Mouse (Mus musculus) R1 (cell line): Measurements from ENCODE around the gene Abcc9.
"Not testable (repeated sequence)": the region's sequence is repeated elsewhere in the genome, so short reads cannot be mapped to it uniquely, and the experiment has no call there.

ENCODE experiments used
- DNase-seq: peaks from one replicate; pipeline ENCODE4 v3.0.0-alpha.2; 2018; ENCODE audit warnings: low read depth, low spot score

Abcc9 gene

GRCm38 (mm10) chr6:142706688-142707087, 4.6 kb upstream of the Abcc9 start:
- peak; percentile 27 for DNase-seq

GRCm38 (mm10) chr6:142703441-142703930, 1.4 kb upstream of the Abcc9 start:
- no peak for DNase-seq

- no peak for DNase-seq
Observed at GRCm38 (mm10) chr6:142701161-142701560, 954 bp downstream of the Abcc9 start.

GRCm38 (mm10) chr6:142700753-142701152, 1.4 kb downstream of the Abcc9 start:
- DNase-seq, result no peak

GRCm38 (mm10) chr6:142692085-142692484, 10.0 kb downstream of the Abcc9 start:
- DNase-seq, result no peak

GRCm38 (mm10) chr6:142689673-142690072, 12.4 kb downstream of the Abcc9 start:
- no peak for DNase-seq

GRCm38 (mm10) chr6:142682985-142683691, 19.0 kb downstream of the Abcc9 start:
- DNase-seq, result no peak

GRCm38 (mm10) chr6:142670021-142670420, 32.1 kb downstream of the Abcc9 start:
- DNase-seq, result no peak

GRCm38 (mm10) chr6:142669343-142669742, 32.8 kb downstream of the Abcc9 start:
- DNase-seq, result no peak

- DNase-seq, result no peak
Observed at GRCm38 (mm10) chr6:142668831-142669230, 33.3 kb downstream of the Abcc9 start.

- DNase-seq, result no peak
Observed at GRCm38 (mm10) chr6:142668419-142668766, 33.7 kb downstream of the Abcc9 start.

GRCm38 (mm10) chr6:142667701-142668418, 34.3 kb downstream of the Abcc9 start:
- DNase-seq, result no peak

- DNase-seq, result not testable (repeated sequence)
Observed at GRCm38 (mm10) chr6:142662056-142662455, 40.1 kb downstream of the Abcc9 start.

GRCm38 (mm10) chr6:142659038-142659437, 43.1 kb downstream of the Abcc9 start:
- peak; percentile 68 for DNase-seq

GRCm38 (mm10) chr6:142654561-142654960, 47.6 kb downstream of the Abcc9 start:
- no peak for DNase-seq

GRCm38 (mm10) chr6:142652175-142652574, 49.9 kb downstream of the Abcc9 start:
- no peak for DNase-seq

- no peak for DNase-seq
Observed at GRCm38 (mm10) chr6:142649331-142649730, 52.8 kb downstream of the Abcc9 start.

GRCm38 (mm10) chr6:142645474-142645873, 56.6 kb downstream of the Abcc9 start:
- DNase-seq, result no peak

- no peak for DNase-seq
Observed at GRCm38 (mm10) chr6:142639301-142639700, 62.8 kb downstream of the Abcc9 start.

GRCm38 (mm10) chr6:142635654-142636053, 66.5 kb downstream of the Abcc9 start:
- DNase-seq, result no peak

- no peak for DNase-seq
Observed at GRCm38 (mm10) chr6:142635185-142635583, 66.9 kb downstream of the Abcc9 start.

GRCm38 (mm10) chr6:142634530-142635184, 67.5 kb downstream of the Abcc9 start:
- no peak for DNase-seq
